Mouse (Mus musculus) midbrain, embryonic 11.5 days (tissue): Measurements from ENCODE around the gene Nfkbil1. TPM values are rescaled to one million over a fixed set of nuclear protein-coding genes. Genes with fewer than 3 reads are reported as not detected.
A peak's percentile ranks its signal among the peaks of the same experiment; 100 is the strongest.

Experiments used
- ATAC-seq: fragments of 200-750 bp; cut with Nextera tagmentation; 2 replicates; pipeline ENCODE4 v1.8.0; 2017; ENCODE audit warnings: moderate TSS enrichment, moderate library complexity; ENCODE audit not compliant: low FRiP score
- DNase-seq: peaks from one replicate; pipeline ENCODE4 v3.0.0; 2015; ENCODE audit warnings: low spot score; ENCODE audit errors: missing footprints
- H3K27ac ChIP-seq: fragments of 300-500 bp; sonication (generic); 2 replicates; pipeline ENCODE4 v1.5.1; 2014; ENCODE audit warnings: low read depth, low read length
- H3K27me3 ChIP-seq: fragments of 300-500 bp; sonication (generic); 2 replicates; pipeline ENCODE4 v1.6.1; 2014; ENCODE audit warnings: mild to moderate bottlenecking, low read length, moderate library complexity, mixed read lengths; ENCODE audit not compliant: control insufficient read depth, insufficient read depth
- H3K36me3 ChIP-seq: fragments of 300-500 bp; sonication (generic); 2 replicates; pipeline ENCODE4 v1.6.1; 2014; ENCODE audit warnings: mild to moderate bottlenecking, low read length, moderate library complexity, mixed read lengths; ENCODE audit not compliant: control insufficient read depth, insufficient read depth
- H3K4me1 ChIP-seq: fragments of 300-500 bp; sonication (generic); 2 replicates; pipeline ENCODE4 v1.6.1; 2014; ENCODE audit warnings: low read length; ENCODE audit not compliant: control insufficient read depth, insufficient read depth
- H3K4me2 ChIP-seq: fragments of 300-500 bp; sonication (generic); 2 replicates; pipeline ENCODE4 v1.6.1; 2014; ENCODE audit warnings: mild to moderate bottlenecking, moderate library complexity
- H3K4me3 ChIP-seq: fragments of 300-500 bp; sonication (generic); 2 replicates; pipeline ENCODE4 v1.5.1; 2014; ENCODE audit warnings: low read depth, low read length
- H3K9ac ChIP-seq: fragments of 300-500 bp; sonication (generic); 2 replicates; pipeline ENCODE4 v1.6.1; 2014; ENCODE audit warnings: low read length
- H3K9me3 ChIP-seq: fragments of 300-500 bp; sonication (generic); 2 replicates; pipeline ENCODE4 v1.6.1; 2016; ENCODE audit warnings: low read length; ENCODE audit not compliant: control insufficient read depth
- WGBS: fragments of 180-500 bp; shearing (Covaris S2); extraction: QIAGEN DNeasy Blood & Tissue Kit; methylation state at CpG from one replicate; pipeline ENCODE4 v1.1.7; 2014; 5-methylcytosine and 5-hydroxymethylcytosine counted together
- polyA plus RNA-seq: library from polyadenylated mRNA; unstranded; fragments of >200 nt; fragmentation: Nextera tagmentation; extraction: Ambion mirVana; gene quantifications from 2 replicates; pipeline ENCODE4 v1.2.1, GENCODE M21; 2014

Gene Nfkbil1
- polyA plus RNA-seq, 1 experiment from 2014 or later = 4.4 TPM

DNA sequence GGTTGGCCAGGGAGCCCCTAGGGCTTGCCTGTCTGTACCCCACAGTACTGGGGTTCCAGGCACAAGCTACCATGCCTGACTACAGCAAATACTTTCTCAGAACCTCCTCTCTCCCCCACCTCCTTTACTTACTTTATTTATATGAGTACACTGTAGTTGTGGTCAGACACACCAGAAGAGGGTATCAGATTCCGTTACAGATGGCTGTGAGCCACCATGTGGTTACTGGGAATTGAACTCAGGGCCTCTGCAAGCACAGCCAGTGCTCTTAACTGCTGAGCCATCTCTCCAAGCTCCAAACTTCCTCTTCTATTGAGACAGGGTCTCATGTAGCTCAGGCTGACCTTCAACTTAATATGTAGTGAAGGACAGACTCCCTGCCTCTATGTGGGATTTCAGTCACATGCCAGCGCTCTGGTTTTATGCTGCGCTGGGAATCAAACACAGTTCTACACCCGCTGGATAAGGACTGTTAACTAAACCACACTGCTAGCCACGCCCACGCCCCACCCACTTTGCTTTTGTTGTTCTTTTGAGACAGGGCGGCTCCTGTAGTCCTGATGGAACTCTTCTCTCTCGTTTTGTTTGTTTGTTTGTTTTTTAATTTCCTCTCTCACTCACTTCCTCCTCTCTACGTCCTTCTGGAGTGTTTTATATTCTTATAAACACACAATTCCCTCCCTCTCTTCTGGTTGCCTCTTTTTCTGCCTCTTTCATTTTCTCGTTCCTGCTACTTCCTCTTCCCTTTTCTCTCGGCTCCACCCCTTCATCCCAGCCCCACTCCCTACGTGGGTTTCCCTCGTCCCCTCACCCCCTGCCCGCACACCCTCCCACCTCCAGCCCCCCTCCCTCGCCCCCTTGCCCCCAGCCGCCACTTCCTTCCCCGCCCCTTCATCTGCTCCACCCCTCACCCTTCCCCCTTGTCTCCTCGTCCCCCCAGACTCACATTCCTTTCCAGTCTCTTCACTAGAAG is 49.7 kb downstream of the Nfkbil1 start:
- Histone ChIP-seq H3K4me1 (peaks cover 6% of the 10 kb centered on the region; the same call in 1 of the 2 replicates), H3K4me3 (peak overlapping the region; percentile 24), H3K9me3 (no peaks in the 10 kb centered on the region), H3K4me2 (peak overlapping the region; percentile 45), H3K36me3 (no peaks in the 10 kb centered on the region), H3K9ac (peak overlapping the region; percentile 47), H3K27ac (no peak overlapping the region), H3K27me3 (no peaks in the 10 kb centered on the region)
- 0 out of 2 replicates have a peak, but pooled peaks have one; percentile 48 for ATAC-seq
- peak; percentile 97 for DNase-seq
- WGBS = 4% methylated on average over 17 of the region's 18 CpGs

DNA sequence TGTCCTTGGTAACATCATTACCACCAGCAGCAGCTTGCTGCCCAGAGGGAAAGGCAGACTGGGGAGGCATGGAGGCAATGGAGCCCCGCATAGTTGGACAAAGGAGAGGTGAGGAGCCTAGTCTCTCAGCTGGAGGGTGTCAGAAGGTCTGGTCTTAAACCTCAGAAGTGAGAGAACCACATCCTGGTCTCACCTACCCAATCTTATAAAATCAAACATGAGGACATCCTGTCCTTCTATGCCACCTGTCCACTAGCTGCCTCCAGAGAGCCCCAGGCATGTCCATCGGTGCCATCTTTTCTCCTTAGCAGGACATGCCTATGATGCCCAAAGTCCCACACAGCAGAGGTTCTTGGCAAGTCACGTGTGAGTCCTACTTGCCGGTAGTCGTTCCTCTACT is 55.5 kb downstream of the Nfkbil1 start:
- 91% methylated on average over 5 of the region's 5 CpGs for WGBS
- Histone ChIP-seq H3K27me3 (no peaks in the 10 kb centered on the region), H3K4me1 (no peaks in the 10 kb centered on the region), H3K9me3 (no peaks in the 10 kb centered on the region), H3K4me2 (no peak overlapping the region), H3K9ac (no peak overlapping the region), H3K36me3 (no peaks in the 10 kb centered on the region), H3K4me3 (no peak overlapping the region), H3K27ac (no peak overlapping the region)
- no peak for ATAC-seq
- DNase-seq = no peak

DNA sequence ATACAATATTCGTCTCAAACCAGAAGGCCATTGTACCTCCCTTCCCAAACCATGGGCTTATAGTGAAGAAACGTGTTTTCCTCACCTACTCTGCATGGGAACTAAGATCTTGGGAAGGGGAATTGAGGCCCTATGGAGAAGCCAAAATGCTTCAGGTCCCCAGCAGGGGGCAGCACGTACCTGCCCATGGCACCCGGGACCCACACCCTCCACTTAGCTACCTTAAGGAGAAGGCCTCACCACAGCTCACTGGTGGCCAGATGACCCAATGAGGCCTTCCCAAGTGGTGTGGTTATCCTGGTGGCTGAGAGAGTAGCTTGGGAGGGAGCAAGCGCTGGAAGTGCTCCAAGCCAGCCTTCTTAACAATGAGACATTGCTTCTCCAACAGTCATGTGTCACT is 57.1 kb downstream of the Nfkbil1 start:
- DNase-seq (peak; percentile 96), ATAC-seq (0 out of 2 replicates have a peak, but pooled peaks have one; percentile 44)
- Histone ChIP-seq H3K9me3 (no peaks in the 10 kb centered on the region), H3K36me3 (no peaks in the 10 kb centered on the region), H3K4me1 (no peaks in the 10 kb centered on the region), H3K27ac (no peak overlapping the region), H3K4me3 (no peak overlapping the region), H3K9ac (no peak overlapping the region), H3K4me2 (no peak overlapping the region), H3K27me3 (no peaks in the 10 kb centered on the region)
- 17% methylated on average over 5 of the region's 5 CpGs for WGBS

DNA sequence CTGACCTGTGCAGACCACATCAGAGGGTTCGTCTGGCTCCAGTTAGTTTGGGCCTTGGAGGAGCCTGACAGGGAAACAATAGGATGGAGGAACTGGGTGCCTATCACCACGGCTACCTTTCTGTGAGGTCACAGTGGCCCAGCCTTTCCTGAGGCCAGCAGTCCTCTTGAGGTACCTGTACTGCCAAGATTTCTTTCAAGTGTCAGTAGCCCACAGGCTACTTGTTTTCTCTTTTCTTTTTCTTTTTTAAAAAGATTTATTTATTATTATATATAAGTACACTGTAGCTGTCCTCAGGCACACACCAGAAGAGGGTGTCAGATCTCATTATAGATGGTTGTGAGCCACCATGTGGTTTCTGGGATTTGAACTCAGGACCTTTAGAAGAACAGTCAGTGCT is 59.6 kb downstream of the Nfkbil1 start, which contains the start of gene Aif1:
Gene Aif1, minus strand, starts transcription at position 101 of the 400 bp plus-strand sequence.
- Histone ChIP-seq H3K36me3 (no peaks in the 10 kb centered on the region), H3K4me2 (no peak within 1 kb of the TSS), H3K4me3 (no peak within 1 kb of the TSS), H3K9me3 (no peaks in the 10 kb centered on the region), H3K4me1 (no peaks in the 10 kb centered on the region), H3K9ac (no peak within 1 kb of the TSS), H3K27ac (no peak within 1 kb of the TSS), H3K27me3 (no peaks in the 10 kb centered on the region)
- DNase-seq (no peak), ATAC-seq (no peak)
- WGBS = 42% methylated on average over 2 of the region's 2 CpGs

DNA sequence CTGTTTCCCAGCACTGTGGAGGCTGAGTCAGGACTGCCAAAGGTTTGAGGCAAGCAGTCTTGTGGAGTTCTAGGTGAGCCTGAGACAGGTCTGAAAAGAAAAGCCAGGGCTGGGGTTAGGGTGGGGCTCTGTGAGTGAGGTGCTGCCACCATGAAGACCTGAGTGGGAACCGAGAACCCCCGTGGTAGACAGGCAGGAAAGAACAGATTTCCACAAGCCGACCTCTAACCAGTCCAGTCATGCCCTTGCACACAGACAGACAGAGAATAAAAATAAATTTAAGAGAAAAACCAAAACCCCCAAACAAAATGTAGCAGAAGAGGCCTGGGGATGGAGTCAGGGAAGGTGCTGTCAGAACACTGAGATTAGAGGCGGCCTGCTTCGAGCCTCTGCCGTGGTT is 60.2 kb downstream of the Nfkbil1 start:
- ATAC-seq = no peak
- Histone ChIP-seq H3K4me2 (no peak overlapping the region), H3K27ac (no peak overlapping the region), H3K36me3 (no peaks in the 10 kb centered on the region), H3K9me3 (no peaks in the 10 kb centered on the region), H3K4me3 (no peak overlapping the region), H3K9ac (no peak overlapping the region), H3K4me1 (no peaks in the 10 kb centered on the region), H3K27me3 (no peaks in the 10 kb centered on the region)
- DNase-seq = no peak
- 63% methylated on average over 6 of the region's 6 CpGs for WGBS

DNA sequence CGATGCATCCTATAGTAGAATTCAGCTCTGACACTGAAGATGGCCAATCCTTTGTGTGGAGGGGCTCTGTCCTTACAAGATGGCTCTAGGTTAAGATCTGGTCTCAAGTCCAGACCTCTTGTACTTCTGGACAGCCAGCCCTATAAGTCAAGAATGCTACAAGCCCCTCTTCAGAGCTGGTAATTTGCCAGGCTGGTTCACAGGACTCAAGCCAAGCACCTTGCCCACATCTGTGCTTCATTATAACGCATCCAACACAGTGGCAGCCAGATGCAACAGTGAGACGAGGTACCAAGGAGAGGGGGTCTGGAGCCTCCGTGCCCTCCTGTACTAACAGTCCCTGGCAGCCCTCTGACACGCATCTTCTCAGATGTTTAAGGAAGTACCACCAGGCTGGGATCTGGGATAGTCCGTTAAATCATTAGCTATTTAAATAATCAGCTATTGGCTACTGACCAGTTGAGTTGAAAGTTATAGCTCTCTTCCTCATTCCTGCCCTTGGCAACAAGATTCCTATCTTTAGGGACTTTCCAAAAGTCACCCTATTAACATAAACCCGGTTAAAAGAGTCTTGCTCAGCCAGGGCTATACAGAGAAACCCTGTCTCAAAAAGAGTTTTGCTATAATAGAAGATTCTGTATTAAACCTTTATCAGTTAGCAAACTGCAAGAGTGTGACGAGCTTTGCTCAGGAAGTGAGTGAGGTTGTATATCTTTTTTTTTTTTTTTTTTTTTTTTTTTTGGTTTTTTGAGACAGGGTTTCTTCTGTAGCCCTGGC is 61.2 kb downstream of the Nfkbil1 start:
- ATAC-seq = no peak
- DNase-seq = no peak
- Histone ChIP-seq H3K4me3 (no peak overlapping the region), H3K9ac (no peak overlapping the region), H3K9me3 (no peaks in the 10 kb centered on the region), H3K36me3 (no peaks in the 10 kb centered on the region), H3K4me2 (no peak overlapping the region), H3K27me3 (no peaks in the 10 kb centered on the region), H3K4me1 (no peaks in the 10 kb centered on the region), H3K27ac (no peak overlapping the region)
- 82% methylated on average over 8 of the region's 8 CpGs for WGBS

DNA sequence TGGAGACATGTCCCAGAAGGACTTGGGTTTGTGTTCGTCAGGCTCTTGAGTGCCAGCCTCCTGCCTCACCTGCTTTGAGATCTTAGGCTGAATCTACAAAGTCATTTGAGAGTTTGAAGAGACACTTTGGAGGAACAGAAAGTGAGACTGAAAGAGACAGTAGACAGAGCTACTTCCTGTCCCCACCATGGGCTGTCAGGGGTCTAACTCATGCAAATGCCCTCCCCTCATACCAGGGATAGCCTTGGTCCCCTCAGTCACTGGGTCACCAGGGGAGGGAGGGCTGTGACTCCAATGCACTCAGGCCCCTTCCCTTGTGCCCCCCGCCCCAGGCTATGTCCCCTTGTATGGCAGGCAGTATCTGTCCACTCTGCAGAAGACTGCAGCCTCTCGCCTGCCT is 62.3 kb downstream of the Nfkbil1 start:
- no peak for ATAC-seq
- 61% methylated on average over 3 of the region's 3 CpGs for WGBS

DNA sequence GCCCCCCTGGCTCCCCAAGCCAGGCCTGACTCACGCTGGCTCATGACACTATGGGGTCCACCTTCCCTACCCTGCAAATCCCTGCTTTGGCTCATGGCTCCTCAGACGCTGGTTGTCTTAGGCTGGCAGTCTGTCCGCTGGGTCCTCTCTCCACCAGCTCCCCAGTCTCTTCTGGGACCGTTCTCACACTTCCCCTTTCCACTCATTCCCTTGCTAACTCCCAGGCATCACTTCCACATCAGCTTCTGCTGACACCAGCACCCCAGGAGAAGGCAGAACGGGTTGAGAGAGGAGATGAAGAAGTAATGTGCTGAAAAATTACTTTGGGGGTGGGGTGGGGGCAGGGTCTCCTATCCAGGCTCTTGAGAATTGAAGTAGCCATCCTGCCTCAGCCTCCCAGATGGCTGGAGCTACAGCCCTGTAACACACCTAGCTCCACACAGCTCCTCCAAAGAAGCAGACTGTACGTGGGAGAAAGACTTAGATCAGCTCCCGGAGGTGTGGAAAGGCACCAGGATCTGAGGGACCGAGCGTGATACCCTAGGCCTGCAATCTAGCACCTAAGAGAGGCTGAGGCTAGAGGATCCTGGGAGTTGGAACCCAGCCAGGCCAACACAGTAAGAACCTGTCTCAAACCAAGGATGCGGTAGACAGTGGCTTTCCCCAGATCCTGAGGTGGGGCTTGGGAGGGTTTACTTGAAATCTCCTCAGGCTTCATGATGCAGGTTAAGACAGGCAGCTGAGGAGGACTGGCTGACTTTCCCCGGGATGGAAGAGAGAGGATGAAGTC is 63.0 kb downstream of the Nfkbil1 start:
- 70% methylated on average over 11 of the region's 11 CpGs for WGBS
- no peak overlapping the region for H3K4me3 ChIP-seq

More for the DNA sequence above, 62.3 kb downstream of the Nfkbil1 start:
- no peak for DNase-seq
- no peak overlapping the region for H3K9ac ChIP-seq
- H3K9me3 ChIP-seq = no peaks in the 10 kb centered on the region
- H3K4me1 ChIP-seq = no peaks in the 10 kb centered on the region
- no peak overlapping the region for H3K4me2 ChIP-seq
- H3K27ac ChIP-seq = no peak overlapping the region
- H3K4me3 ChIP-seq = no peak overlapping the region
- H3K36me3 ChIP-seq = no peaks in the 10 kb centered on the region
- H3K27me3 ChIP-seq = no peaks in the 10 kb centered on the region

More for the DNA sequence above, 63.0 kb downstream of the Nfkbil1 start:
- 0 out of 2 replicates have a peak overlapping the region, but pooled peaks have one; percentile 9 for H3K9ac ChIP-seq
- no peak overlapping the region for H3K27ac ChIP-seq
- no peak for ATAC-seq
- H3K9me3 ChIP-seq = no peaks in the 10 kb centered on the region
- no peaks in the 10 kb centered on the region for H3K27me3 ChIP-seq
- H3K36me3 ChIP-seq = no peaks in the 10 kb centered on the region
- no peaks in the 10 kb centered on the region for H3K4me1 ChIP-seq
- H3K4me2 ChIP-seq = no peak overlapping the region
- DNase-seq = no peak
